ENCODE assay signal across 24 mouse cellular contexts in the genomic region with DNA sequence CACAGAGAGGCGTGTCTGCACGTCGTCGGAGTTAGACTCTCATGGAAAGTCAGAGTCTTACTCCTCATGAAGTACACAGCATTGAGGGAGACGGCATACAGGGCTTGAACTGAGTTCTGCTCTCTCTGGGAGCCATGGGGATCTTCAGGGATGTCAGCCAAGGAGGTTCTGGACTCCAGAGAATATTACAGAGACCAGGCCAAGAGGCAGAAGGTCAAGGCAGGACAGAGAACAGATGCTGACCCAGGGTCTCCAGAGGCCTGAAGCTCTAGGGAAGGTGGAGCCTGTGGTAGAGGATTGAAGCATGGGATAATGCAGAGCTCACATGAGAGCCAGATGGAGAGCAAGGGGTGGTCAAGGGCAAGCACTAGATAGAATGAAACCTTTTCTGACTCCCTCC.
DNase-seq lines count a peak whose midpoint lies in the region; ATAC-seq lines count a peak whose summit lies in the region.
"Had no signal": no experiment of that assay in that cellular context is flagged by ENCODE, and none has a peak within 500 bp of the region (broad histone marks: within the 10 kb centered on the region; RNA-seq: fewer than 3 reads in every experiment).

No protein-coding gene starts in this region.

- 86% methylated on average over 5 of the region's 5 CpGs for WGBS in heart, embryonic 11.5 days (ENCODE audit: insufficient replicate concordance)

- peaks cover 3% of the 10 kb centered on the region; the same call in 1 of the 2 replicates for H3K36me3 ChIP-seq in heart, embryonic 11.5 days (ENCODE audit: control insufficient read depth, insufficient read depth, low read length)
- H3K36me3 ChIP-seq: embryonic facial prominence, embryonic 12.5 days; forebrain, embryonic 12.5 days; midbrain, embryonic 12.5 days had no signal

- no peaks in the 10 kb centered on the region for H3K27me3 ChIP-seq in heart, embryonic 11.5 days (ENCODE audit: control insufficient read depth, insufficient read depth, low read length)
- H3K27me3 ChIP-seq: embryonic facial prominence, embryonic 12.5 days; forebrain, embryonic 12.5 days; heart, embryonic 15.5 days; hindbrain, embryonic 13.5 days; limb, embryonic 15.5 days; midbrain, embryonic 12.5 days; neural tube, embryonic 15.5 days; Patski had no signal

- no peak overlapping the region for H3K27ac ChIP-seq in heart, embryonic 11.5 days (ENCODE audit: low read depth, low read length)
- H3K27ac ChIP-seq: embryonic facial prominence, embryonic 12.5 days; forebrain, embryonic 12.5 days; heart, embryonic 15.5 days; hindbrain, embryonic 13.5 days; kidney, postnatal 0 days; limb, embryonic 15.5 days; liver, embryonic 14.5 days; midbrain, embryonic 12.5 days; neural tube, embryonic 15.5 days; stomach, postnatal 0 days had no signal

- no peak overlapping the region for H3K4me2 ChIP-seq in heart, embryonic 11.5 days
- H3K4me2 ChIP-seq: embryonic facial prominence, embryonic 12.5 days; forebrain, embryonic 12.5 days; heart, embryonic 15.5 days; hindbrain, embryonic 13.5 days; limb, embryonic 15.5 days; lung, embryonic 14.5 days; midbrain, embryonic 12.5 days; neural tube, embryonic 15.5 days had no signal

- H3K4me1 ChIP-seq in heart, embryonic 11.5 days (ENCODE audit: control insufficient read depth, insufficient read depth, low read length) = peaks cover 6% of the 10 kb centered on the region; the same call in 1 of the 2 replicates
- H3K4me1 ChIP-seq: embryonic facial prominence, embryonic 12.5 days; forebrain, embryonic 12.5 days; hindbrain, embryonic 13.5 days; limb, embryonic 15.5 days; midbrain, embryonic 12.5 days; neural tube, embryonic 15.5 days had no signal

- H3K9ac ChIP-seq in heart, embryonic 11.5 days (ENCODE audit: low read depth, low read length) = no peak overlapping the region
- H3K9ac ChIP-seq: embryonic facial prominence, embryonic 12.5 days; forebrain, embryonic 12.5 days; heart, embryonic 15.5 days; hindbrain, embryonic 13.5 days; limb, embryonic 15.5 days; liver, embryonic 14.5 days; lung, embryonic 14.5 days; midbrain, embryonic 12.5 days; neural tube, embryonic 15.5 days had no signal

- H3K4me3 ChIP-seq in heart, embryonic 11.5 days (ENCODE audit: low read depth, low read length) = no peak overlapping the region
- H3K4me3 ChIP-seq: embryonic facial prominence, embryonic 12.5 days; forebrain, embryonic 12.5 days; heart, embryonic 15.5 days; hindbrain, embryonic 13.5 days; limb, embryonic 15.5 days; midbrain, embryonic 12.5 days; neural tube, embryonic 15.5 days had no signal

- ATAC-seq in heart, embryonic 11.5 days (replicated peaks; ENCODE audit: insufficient number of reproducible peaks, low FRiP score, low TSS enrichment) = no peak
- ATAC-seq: Patski had no signal

- peak; percentile 14 for DNase-seq in adrenal gland, postnatal 25 days
- DNase-seq in adrenal gland, adult (ENCODE audit: inconsistent age in 2 of 2, low spot score in 1 of 2) = no peak
- DNase-seq in heart, adult 8-10 months (ENCODE audit: low spot score) = peak; percentile 35
- DNase-seq in gastrocnemius, postnatal 25 days = peak; percentile 33
- DNase-seq in yolk sac, embryonic 10.5 days (ENCODE audit: low spot score) = peak; percentile 20
- no peak for DNase-seq in cerebellum, postnatal 4 days (ENCODE audit: low spot score in 2 of 2)
- DNase-seq: kidney, adult 18-20 months; layer of hippocampus, adult 9-11 months; left cerebral cortex, postnatal 4 days; lung, embryonic 14.5 days; thymus, adult 2 months; thymus, postnatal 4 days had no signal

- H3K9me3 ChIP-seq in heart, embryonic 11.5 days (replicated peaks; ENCODE audit: control insufficient read depth, low read length) = no peaks in the 10 kb centered on the region
- H3K9me3 ChIP-seq: embryonic facial prominence, embryonic 12.5 days; forebrain, embryonic 12.5 days; heart, embryonic 15.5 days; hindbrain, embryonic 13.5 days; limb, embryonic 15.5 days; midbrain, embryonic 12.5 days; neural tube, embryonic 15.5 days had no signal

Comparison
In these comparisons a context has a peak if more than half of its experiments do, and no peak if none do; other contexts are left out.
1. DNase-seq: peak in adrenal gland, postnatal 25 days (single experiment), heart, adult 8-10 months (single experiment), gastrocnemius, postnatal 25 days (single experiment) and yolk sac, embryonic 10.5 days (single experiment); none in adrenal gland, adult (0 of 2) and cerebellum, postnatal 4 days (0 of 2).